Mouse (Mus musculus) heart, adult 2 months (tissue): Measurements from ENCODE around the gene Ptch2.
A peak's percentile ranks its signal among the peaks of the same experiment; 100 is the strongest.

Experiments
- CTCF ChIP-seq: fragments of 200-600 bp; IDR thresholded peaks from 2 replicates; pipeline ENCODE4 v1.8.1; 2022; ENCODE audit warnings: antibody characterized with exemption, mild to moderate bottlenecking, moderate library complexity
- EP300 ChIP-seq: fragments of 200-500 bp; IDR thresholded peaks from 2 replicates; pipeline ENCODE4 v1.6.1; 2011; ENCODE audit warnings: low read depth, low read length, control low read depth; ENCODE audit not compliant: insufficient read depth

GRCm38 (mm10) chr4:117125910-117126674 lies 30.2 kb downstream of the Ptch2 start:
- TF ChIP-seq CTCF (no peak), EP300 (peak; percentile 98)
